Mouse (Mus musculus) limb, embryonic 10.5 days (tissue): Measurements from ENCODE around the gene Ddah1. TPM values are rescaled to one million over a fixed set of nuclear protein-coding genes. Genes with fewer than 3 reads are reported as not detected.

Source experiments
- DNase-seq: peaks from one replicate; pipeline ENCODE4 v3.0.0-alpha.2; 2017; ENCODE audit warnings: low spot score
- H3K27ac ChIP-seq: fragments of 300-500 bp; sonication (generic); 2 replicates; pipeline ENCODE4 v1.5.1; 2016; ENCODE audit warnings: mild to moderate bottlenecking
- H3K27me3 ChIP-seq: fragments of 300-500 bp; sonication (generic); 2 replicates; pipeline ENCODE4 v1.6.1; 2016; ENCODE audit warnings: low read depth, mild to moderate bottlenecking; ENCODE audit not compliant: poor library complexity, severe bottlenecking
- H3K36me3 ChIP-seq: fragments of 300-500 bp; sonication (generic); 2 replicates; pipeline ENCODE4 v1.6.1; 2016; ENCODE audit warnings: mild to moderate bottlenecking, moderate library complexity
- H3K4me1 ChIP-seq: fragments of 300-500 bp; sonication (generic); 2 replicates; pipeline ENCODE4 v1.6.1; 2016
- H3K4me3 ChIP-seq: fragments of 300-500 bp; sonication (generic); 2 replicates; pipeline ENCODE4 v1.5.1; 2016; ENCODE audit warnings: mild to moderate bottlenecking, moderate library complexity
- H3K9me3 ChIP-seq: fragments of 300-500 bp; sonication (generic); replicated peaks from 2 replicates; pipeline ENCODE4 v1.6.1; 2016; ENCODE audit warnings: mild to moderate bottlenecking
- WGBS: fragments of 180-500 bp; shearing (Covaris S2); methylation state at CpG from one replicate; pipeline ENCODE4 v1.1.7; 2016; 5-methylcytosine and 5-hydroxymethylcytosine counted together
- polyA plus RNA-seq: library from polyadenylated mRNA; unstranded; fragments of >200 nt; fragmentation: Nextera tagmentation; extraction: Ambion mirVana; gene quantifications from 2 replicates; pipeline ENCODE4 v1.2.1, GENCODE M21; 2016

Ddah1 gene
- polyA plus RNA-seq, 1 experiment from 2014 or later, result 14.2 TPM

GRCm38 (mm10) chr3:145885851-145886464 is 127.5 kb downstream of the Ddah1 start:
- no peaks in the 10 kb centered on the region for H3K27me3 ChIP-seq
- H3K27ac ChIP-seq, result 0 out of 2 replicates have a peak overlapping the region, but pooled peaks have one; percentile 50
- no peaks in the 10 kb centered on the region for H3K36me3 ChIP-seq

GRCm38 (mm10) chr3:145887430-145887971 is 129.0 kb downstream of the Ddah1 start:
- DNase-seq, result no peak
- H3K27ac ChIP-seq, result no peak overlapping the region
- H3K36me3 ChIP-seq, result no peaks in the 10 kb centered on the region
- WGBS, result 82% methylated on average over 6 of the region's 6 CpGs
- no peaks in the 10 kb centered on the region for H3K27me3 ChIP-seq
- no peaks in the 10 kb centered on the region for H3K9me3 ChIP-seq
- no peak overlapping the region for H3K4me3 ChIP-seq
- peaks cover 23% of the 10 kb centered on the region for H3K4me1 ChIP-seq

More at GRCm38 (mm10) chr3:145885851-145886464, 127.5 kb downstream of the Ddah1 start:
- no peak for DNase-seq
- H3K4me1 ChIP-seq, result peaks cover 26% of the 10 kb centered on the region
- 56% methylated on average over 5 of the region's 5 CpGs for WGBS
- no peak overlapping the region for H3K4me3 ChIP-seq
- H3K9me3 ChIP-seq, result no peaks in the 10 kb centered on the region

GRCm38 (mm10) chr3:145890346-145891132 is 132.1 kb downstream of the Ddah1 start:
- H3K27ac ChIP-seq, result no peak overlapping the region
- no peaks in the 10 kb centered on the region for H3K36me3 ChIP-seq
- peaks cover 21% of the 10 kb centered on the region for H3K4me1 ChIP-seq
- no peaks in the 10 kb centered on the region for H3K9me3 ChIP-seq
- H3K27me3 ChIP-seq, result no peaks in the 10 kb centered on the region
- WGBS, result 74% methylated on average over 18 of the region's 18 CpGs
- H3K4me3 ChIP-seq, result no peak overlapping the region
- no peak for DNase-seq

GRCm38 (mm10) chr3:145892451-145892850 is 134.0 kb downstream of the Ddah1 start:
- Histone ChIP-seq H3K4me1 (peaks cover 15% of the 10 kb centered on the region), H3K27ac (no peak overlapping the region), H3K4me3 (no peak overlapping the region), H3K9me3 (no peaks in the 10 kb centered on the region), H3K36me3 (no peaks in the 10 kb centered on the region), H3K27me3 (no peaks in the 10 kb centered on the region)
- 84% methylated on average over 3 of the region's 3 CpGs for WGBS
- DNase-seq, result no peak

- no peak overlapping the region for H3K4me3 ChIP-seq
- no peaks in the 10 kb centered on the region for H3K36me3 ChIP-seq
- 88% methylated on average over 12 of the region's 12 CpGs for WGBS
- no peak overlapping the region for H3K27ac ChIP-seq
- no peak for DNase-seq
- H3K4me1 ChIP-seq, result peaks cover 15% of the 10 kb centered on the region
- no peaks in the 10 kb centered on the region for H3K27me3 ChIP-seq
- H3K9me3 ChIP-seq, result no peaks in the 10 kb centered on the region
Observed at GRCm38 (mm10) chr3:145894131-145894530, 135.7 kb downstream of the Ddah1 start.

GRCm38 (mm10) chr3:145897749-145898148 is 139.3 kb downstream of the Ddah1 start:
- 88% methylated on average over 11 of the region's 11 CpGs for WGBS
- no peaks in the 10 kb centered on the region for H3K9me3 ChIP-seq
- no peak overlapping the region for H3K27ac ChIP-seq
- H3K27me3 ChIP-seq, result no peaks in the 10 kb centered on the region
- H3K4me1 ChIP-seq, result no peaks in the 10 kb centered on the region
- no peak overlapping the region for H3K4me3 ChIP-seq
- H3K36me3 ChIP-seq, result no peaks in the 10 kb centered on the region
- DNase-seq, result no peak

- WGBS, result 87% methylated on average over 8 of the region's 8 CpGs
Observed at GRCm38 (mm10) chr3:145899832-145900231, 141.4 kb downstream of the Ddah1 start.

GRCm38 (mm10) chr3:145903530-145903929 is 145.1 kb downstream of the Ddah1 start:
- 0 out of 2 replicates have a peak, but pooled peaks cover 4% of the 10 kb centered on the region for H3K4me1 ChIP-seq
- no peak overlapping the region for H3K4me3 ChIP-seq
- DNase-seq, result no peak
- no peaks in the 10 kb centered on the region for H3K27me3 ChIP-seq
- no peaks in the 10 kb centered on the region for H3K36me3 ChIP-seq
- no peak overlapping the region for H3K27ac ChIP-seq
- H3K9me3 ChIP-seq, result no peaks in the 10 kb centered on the region
- WGBS, result 92% methylated on average over 8 of the region's 8 CpGs

More at GRCm38 (mm10) chr3:145899832-145900231, 141.4 kb downstream of the Ddah1 start:
- DNase-seq, result no peak
- Histone ChIP-seq H3K9me3 (no peaks in the 10 kb centered on the region), H3K27ac (0 out of 2 replicates have a peak overlapping the region, but pooled peaks have one; percentile 44), H3K27me3 (no peaks in the 10 kb centered on the region), H3K36me3 (no peaks in the 10 kb centered on the region), H3K4me3 (no peak overlapping the region), H3K4me1 (no peaks in the 10 kb centered on the region)

- WGBS, result 55% methylated on average over 22 of the region's 22 CpGs
- Histone ChIP-seq H3K9me3 (no peaks in the 10 kb centered on the region), H3K4me3 (no peak overlapping the region), H3K27ac (peak overlapping the region; percentile 69), H3K36me3 (no peaks in the 10 kb centered on the region), H3K27me3 (no peaks in the 10 kb centered on the region), H3K4me1 (0 out of 2 replicates have a peak, but pooled peaks cover 4% of the 10 kb centered on the region)
- peak; percentile 91 for DNase-seq
Observed at GRCm38 (mm10) chr3:145904850-145905776, 146.6 kb downstream of the Ddah1 start.

- 91% methylated on average over 9 of the region's 9 CpGs for WGBS
- Histone ChIP-seq H3K9me3 (no peaks in the 10 kb centered on the region), H3K4me3 (no peak overlapping the region), H3K4me1 (0 out of 2 replicates have a peak, but pooled peaks cover 4% of the 10 kb centered on the region), H3K36me3 (no peaks in the 10 kb centered on the region), H3K27ac (no peak overlapping the region), H3K27me3 (no peaks in the 10 kb centered on the region)
- no peak for DNase-seq
Observed at GRCm38 (mm10) chr3:145906582-145906981, 148.1 kb downstream of the Ddah1 start.

- no peaks in the 10 kb centered on the region for H3K36me3 ChIP-seq
- H3K4me1 ChIP-seq, result no peaks in the 10 kb centered on the region
- WGBS, result 89% methylated on average over 7 of the region's 7 CpGs
- no peak for DNase-seq
- no peak overlapping the region for H3K27ac ChIP-seq
- no peaks in the 10 kb centered on the region for H3K9me3 ChIP-seq
- no peaks in the 10 kb centered on the region for H3K27me3 ChIP-seq
- H3K4me3 ChIP-seq, result no peak overlapping the region
Observed at GRCm38 (mm10) chr3:145912512-145912911, 154.0 kb downstream of the Ddah1 start.

GRCm38 (mm10) chr3:145913263-145913662 is 154.8 kb downstream of the Ddah1 start:
- H3K27ac ChIP-seq, result no peak overlapping the region
- no peaks in the 10 kb centered on the region for H3K27me3 ChIP-seq
- H3K4me1 ChIP-seq, result no peaks in the 10 kb centered on the region
- no peak for DNase-seq
- 83% methylated on average over 6 of the region's 6 CpGs for WGBS
- no peaks in the 10 kb centered on the region for H3K9me3 ChIP-seq
- no peak overlapping the region for H3K4me3 ChIP-seq
- H3K36me3 ChIP-seq, result no peaks in the 10 kb centered on the region
